Mouse (Mus musculus) forebrain, postnatal 0 days (tissue): ENCODE data around the gene Met. TPM values are rescaled to one million over a fixed set of nuclear protein-coding genes. Genes with fewer than 3 reads are reported as not detected.

ENCODE experiments used
- ATAC-seq: fragments of 200-750 bp; cut with Nextera tagmentation; 2 replicates; pipeline ENCODE4 v1.8.0; 2017; ENCODE audit warnings: mild to moderate bottlenecking, moderate library complexity
- DNase-seq: peaks from one replicate; pipeline ENCODE4 v3.0.0-alpha.2; 2015
- H3K27ac ChIP-seq: fragments of 300-500 bp; sonication (generic); 2 replicates; pipeline ENCODE4 v1.5.1; 2014; ENCODE audit warnings: low read depth, mild to moderate bottlenecking, antibody characterized with exemption, low read length, moderate library complexity, mixed read lengths
- H3K27me3 ChIP-seq: fragments of 300-500 bp; sonication (generic); 2 replicates; pipeline ENCODE4 v1.6.1; 2014; ENCODE audit warnings: mild to moderate bottlenecking, low read length, mixed read lengths; ENCODE audit not compliant: insufficient read depth
- H3K36me3 ChIP-seq: fragments of 300-500 bp; sonication (generic); 2 replicates; pipeline ENCODE4 v1.6.1; 2014; ENCODE audit warnings: mild to moderate bottlenecking, moderate library complexity; ENCODE audit not compliant: insufficient read depth
- H3K4me1 ChIP-seq: fragments of 300-500 bp; sonication (generic); 2 replicates; pipeline ENCODE4 v1.6.1; 2014; ENCODE audit warnings: antibody characterized with exemption; ENCODE audit not compliant: insufficient read depth
- H3K4me2 ChIP-seq: fragments of 300-500 bp; sonication (generic); 2 replicates; pipeline ENCODE4 v1.6.1; 2014; ENCODE audit warnings: low read depth, mild to moderate bottlenecking, moderate library complexity
- H3K4me3 ChIP-seq: fragments of 300-500 bp; sonication (generic); 2 replicates; pipeline ENCODE4 v1.5.1; 2014; ENCODE audit warnings: low read depth, low read length, mixed read lengths
- H3K9ac ChIP-seq: fragments of 300-500 bp; sonication (generic); 2 replicates; pipeline ENCODE4 v1.6.1; 2014; ENCODE audit warnings: mild to moderate bottlenecking
- H3K9me3 ChIP-seq: fragments of 300-500 bp; sonication (generic); 2 replicates; pipeline ENCODE4 v1.6.1; 2016; ENCODE audit warnings: low read length
- CTCF ChIP-seq: sonication (generic); IDR thresholded peaks from 2 replicates; pipeline ENCODE4 v1.5.1; 2016; ENCODE audit warnings: antibody characterized with exemption, control low read depth, low read depth
- WGBS: fragments of 180-500 bp; shearing (Covaris S2); extraction: QIAGEN DNeasy Blood & Tissue Kit; methylation state at CpG from one replicate; pipeline ENCODE4 v1.1.7; 2014; 5-methylcytosine and 5-hydroxymethylcytosine counted together
- polyA plus RNA-seq: library from polyadenylated mRNA; unstranded; fragments of >200 nt; fragmentation: Nextera tagmentation; extraction: Ambion mirVana; gene quantifications from 2 replicates; pipeline ENCODE4 v1.2.1, GENCODE M21; 2015
- total RNA-seq: library from RNA; depleted of rRNA; stranded (reverse); fragments of >200 nt; gene quantifications from 2 replicates; pipeline ENCODE4 v1.2.3, GENCODE M21; 2014

Met gene
- total and polyA plus RNA-seq, 2 experiments from 2014 or later = 3.8 to 12.9 TPM

DNA sequence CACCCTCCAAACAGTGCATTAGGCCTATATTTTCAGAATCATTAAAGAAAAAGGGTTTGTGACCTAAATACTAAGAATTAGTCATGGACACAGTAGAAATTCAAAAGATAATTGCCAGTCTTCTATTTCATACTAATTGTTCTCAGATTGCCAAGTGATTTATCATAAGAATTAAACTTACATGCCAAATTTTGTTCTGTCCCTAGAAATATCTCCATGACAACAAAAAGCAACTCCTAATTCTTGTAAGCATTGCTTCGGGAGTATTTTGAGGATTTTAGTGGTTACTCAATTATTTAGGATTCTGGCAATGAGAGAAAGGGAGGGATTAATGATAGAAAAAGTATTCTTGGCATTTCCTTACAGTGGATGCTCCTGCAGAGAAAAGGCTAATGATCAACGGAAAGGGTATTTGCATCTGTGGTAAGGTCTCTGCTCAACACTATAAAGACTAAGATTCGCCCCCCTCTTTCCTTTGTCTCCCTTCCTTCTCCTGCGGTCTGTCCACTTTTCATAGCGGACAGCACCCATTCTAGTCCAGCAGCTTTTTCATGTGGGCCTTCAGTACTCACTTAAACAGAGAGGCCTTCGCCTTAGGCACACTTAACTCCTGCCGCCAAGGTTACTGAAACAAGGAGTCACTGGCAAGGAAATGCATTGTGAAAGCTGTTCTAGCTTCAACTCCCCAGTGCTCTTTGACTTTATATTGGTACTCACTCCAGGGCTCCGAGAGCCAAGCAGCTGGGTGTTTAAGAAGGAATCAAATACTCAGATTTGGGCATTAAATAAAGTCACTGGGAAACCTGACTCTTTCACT, 58.5 kb downstream of the Met start:
- H3K36me3 ChIP-seq = no peaks in the 10 kb centered on the region
- H3K9me3 ChIP-seq = no peaks in the 10 kb centered on the region
- ATAC-seq (no peak), DNase-seq (no peak)
- no peak overlapping the region for H3K4me3 ChIP-seq
- no peak overlapping the region; the same call in 1 of the 2 replicates for H3K27ac ChIP-seq
- H3K4me1 ChIP-seq = no peaks in the 10 kb centered on the region
- H3K9ac ChIP-seq = no peak overlapping the region
- no peaks in the 10 kb centered on the region for H3K27me3 ChIP-seq
- TF ChIP-seq CTCF = no peak
- 27% methylated on average over 8 of the region's 8 CpGs for WGBS
- no peak overlapping the region for H3K4me2 ChIP-seq

- no peaks in the 10 kb centered on the region for H3K36me3 ChIP-seq
- H3K4me2 ChIP-seq = no peak overlapping the region
- no peak overlapping the region for H3K4me3 ChIP-seq
- H3K27me3 ChIP-seq = no peaks in the 10 kb centered on the region
- H3K9ac ChIP-seq = no peak overlapping the region
- H3K9me3 ChIP-seq = no peaks in the 10 kb centered on the region
- 64% methylated on average over 4 of the region's 4 CpGs for WGBS
- TF ChIP-seq CTCF = no peak
- ATAC-seq (peak; percentile 76), DNase-seq (no peak)
- no peaks in the 10 kb centered on the region for H3K4me1 ChIP-seq
- H3K27ac ChIP-seq = no peak overlapping the region
Observed at GRCm38 (mm10) chr6:17522917-17523316, 59.3 kb downstream of the Met start.

DNA sequence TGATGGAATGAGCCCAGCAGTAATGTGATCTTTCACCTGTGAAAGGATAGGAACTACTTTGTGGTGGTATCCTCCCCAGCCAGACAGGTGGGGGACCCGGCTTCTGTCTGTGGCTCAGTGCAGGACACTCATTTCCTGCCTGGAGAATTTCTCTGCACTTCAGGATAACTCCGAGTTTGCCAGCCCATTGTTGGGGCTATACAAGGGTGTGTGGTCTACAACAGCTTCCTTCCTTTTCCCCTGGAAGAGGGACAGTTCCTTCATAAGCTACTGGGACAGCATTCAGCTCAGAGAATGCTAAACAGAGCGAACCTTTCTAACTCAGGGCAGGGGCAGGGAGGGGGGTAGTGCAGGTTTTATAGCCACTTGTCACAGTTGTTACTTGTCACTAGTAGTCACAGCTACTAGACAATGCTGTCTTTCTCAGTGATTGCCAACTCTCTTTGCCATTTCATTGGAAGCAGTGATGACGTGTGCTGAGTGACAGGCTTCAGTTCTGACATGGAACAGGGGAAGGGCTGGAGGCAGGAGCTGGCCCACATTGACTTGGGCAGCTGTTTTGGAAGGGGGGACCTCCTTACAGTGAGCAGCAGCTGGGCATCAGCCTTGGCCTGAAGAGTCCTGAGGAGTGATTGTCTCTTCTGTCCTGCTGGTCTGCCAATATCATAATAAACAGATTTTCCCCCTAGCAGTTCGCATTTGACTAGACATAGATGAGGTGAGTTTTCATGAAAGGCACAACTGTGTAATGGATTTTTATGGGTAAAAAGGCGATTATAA, 66.1 kb downstream of the Met start:
- no peak overlapping the region for H3K4me2 ChIP-seq
- no peaks in the 10 kb centered on the region for H3K27me3 ChIP-seq
- H3K4me3 ChIP-seq = no peak overlapping the region
- 70% methylated on average over 6 of the region's 6 CpGs for WGBS
- ATAC-seq (no peak), DNase-seq (no peak)
- no peak overlapping the region for H3K27ac ChIP-seq
- no peaks in the 10 kb centered on the region for H3K4me1 ChIP-seq
- H3K9me3 ChIP-seq = no peaks in the 10 kb centered on the region
- H3K36me3 ChIP-seq = no peaks in the 10 kb centered on the region
- no peak for TF ChIP-seq CTCF
- no peak overlapping the region for H3K9ac ChIP-seq

DNA sequence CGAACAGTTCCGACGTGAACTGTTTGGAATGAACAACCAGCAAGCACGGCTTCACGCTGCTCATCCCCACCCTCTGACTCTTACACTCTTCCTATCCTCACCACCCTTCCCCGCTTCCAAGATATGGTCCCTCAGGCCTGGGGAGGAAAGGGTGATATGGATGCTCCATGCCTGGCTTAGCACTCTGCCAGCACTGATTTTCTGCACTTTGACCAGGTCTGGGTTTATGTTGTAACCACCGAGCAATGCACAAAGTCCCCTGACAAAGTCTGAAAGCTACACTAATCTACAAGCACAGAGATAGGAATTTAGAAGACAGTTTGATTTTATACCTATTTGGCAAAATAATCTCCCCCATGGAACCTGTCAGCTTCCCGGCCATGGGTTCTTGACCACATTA, 78.0 kb downstream of the Met start:
- ATAC-seq (no peak), DNase-seq (no peak)
- no peaks in the 10 kb centered on the region for H3K36me3 ChIP-seq
- H3K9ac ChIP-seq = no peak overlapping the region
- 93% methylated on average over 8 of the region's 8 CpGs for WGBS
- no peaks in the 10 kb centered on the region for H3K27me3 ChIP-seq
- no peak for TF ChIP-seq CTCF
- no peaks in the 10 kb centered on the region for H3K4me1 ChIP-seq
- H3K27ac ChIP-seq = no peak overlapping the region
- H3K4me2 ChIP-seq = no peak overlapping the region
- no peaks in the 10 kb centered on the region for H3K9me3 ChIP-seq
- H3K4me3 ChIP-seq = no peak overlapping the region

DNA sequence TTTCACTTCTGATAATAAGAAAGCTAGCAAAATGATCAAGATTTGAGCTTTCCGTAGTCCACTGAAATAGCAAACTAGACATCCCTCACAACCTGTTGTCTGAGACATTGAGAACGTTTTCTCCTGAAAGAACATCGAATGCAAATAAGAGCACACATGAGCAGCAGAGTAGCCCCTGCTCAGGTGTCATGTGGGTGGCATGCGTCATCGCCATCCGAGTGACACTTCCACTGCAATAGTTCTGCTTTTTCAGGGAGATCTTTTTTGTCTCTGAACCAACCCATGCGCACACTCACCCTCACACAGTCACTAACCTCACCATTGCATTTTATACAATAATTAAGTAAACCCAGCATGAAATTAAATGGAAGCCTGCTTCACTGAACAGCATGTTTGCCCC, 78.8 kb downstream of the Met start:
- Histone ChIP-seq H3K4me3 (no peak overlapping the region), H3K9ac (no peak overlapping the region), H3K9me3 (no peaks in the 10 kb centered on the region), H3K4me1 (no peaks in the 10 kb centered on the region), H3K27me3 (no peaks in the 10 kb centered on the region), H3K36me3 (no peaks in the 10 kb centered on the region), H3K4me2 (no peak overlapping the region), H3K27ac (no peak overlapping the region)
- no peak for DNase-seq
- ATAC-seq = no peak
- no peak for TF ChIP-seq CTCF
- 82% methylated on average over 7 of the region's 7 CpGs for WGBS

GRCm38 (mm10) chr6:17545480-17545879, 81.9 kb downstream of the Met start:
- Histone ChIP-seq H3K36me3 (no peaks in the 10 kb centered on the region), H3K27me3 (no peaks in the 10 kb centered on the region), H3K9me3 (no peaks in the 10 kb centered on the region), H3K4me1 (no peaks in the 10 kb centered on the region), H3K9ac (no peak overlapping the region), H3K4me2 (no peak overlapping the region), H3K27ac (no peak overlapping the region), H3K4me3 (no peak overlapping the region)
- DNase-seq (no peak), ATAC-seq (no peak)
- TF ChIP-seq CTCF = no peak
- WGBS = 87% methylated on average over 9 of the region's 9 CpGs

- ATAC-seq = no peak
- WGBS = 63% methylated on average over 9 of the region's 9 CpGs
- Histone ChIP-seq H3K4me3 (no peak overlapping the region), H3K36me3 (no peaks in the 10 kb centered on the region), H3K4me2 (no peak overlapping the region), H3K4me1 (no peaks in the 10 kb centered on the region), H3K9ac (no peak overlapping the region), H3K9me3 (no peaks in the 10 kb centered on the region), H3K27me3 (no peaks in the 10 kb centered on the region), H3K27ac (no peak overlapping the region)
- DNase-seq = no peak
- no peak for TF ChIP-seq CTCF
Observed at GRCm38 (mm10) chr6:17546341-17546740, 82.7 kb downstream of the Met start.
